Mouse (Mus musculus): ENCODE measurements at regions not wholly inside any gene's neighbourhood (a gene's known extent, or its start where the extent isn't known, plus 50 kb on each side); places are given as distances from the start of the nearest gene placed in this dataset.
"Not testable (repeated sequence)": the region's sequence is repeated elsewhere in the genome, so short reads cannot be mapped to it uniquely, and the experiment has no call there.

- DNase-seq (ENCODE audit: low spot score in 2 of 2): no peak
Observed at GRCm38 (mm10) chr16:49409235-49409634, 289.8 kb upstream of the Ift57 start.

- no peak for DNase-seq (ENCODE audit: low spot score in 2 of 2)
Observed at GRCm38 (mm10) chr16:49430296-49430695, 268.7 kb upstream of the Ift57 start.

- DNase-seq (ENCODE audit: low spot score in 2 of 2): no peak
Observed at GRCm38 (mm10) chr16:49431902-49432301, 267.1 kb upstream of the Ift57 start.

GRCm38 (mm10) chr16:49441225-49441624 is 257.8 kb upstream of the Ift57 start:
- no peak for DNase-seq (ENCODE audit: low spot score in 2 of 2)

- not testable (repeated sequence) for DNase-seq (ENCODE audit: low spot score in 2 of 2)
Observed at GRCm38 (mm10) chr16:49447356-49447755, 251.7 kb upstream of the Ift57 start.

GRCm38 (mm10) chr16:49493881-49494280 is 205.2 kb upstream of the Ift57 start:
- no peak for DNase-seq (ENCODE audit: low spot score in 2 of 2)

- no peak for DNase-seq (ENCODE audit: low spot score in 2 of 2)
Observed at GRCm38 (mm10) chr16:49497521-49498010, 201.5 kb upstream of the Ift57 start.

- DNase-seq (ENCODE audit: low spot score in 2 of 2): no peak
Observed at GRCm38 (mm10) chr16:49500818-49501217, 198.2 kb upstream of the Ift57 start.

- DNase-seq (ENCODE audit: low spot score in 2 of 2): no peak
Observed at GRCm38 (mm10) chr16:49503897-49504413, 195.1 kb upstream of the Ift57 start.

- no peak for DNase-seq (ENCODE audit: low spot score in 2 of 2)
Observed at GRCm38 (mm10) chr16:49504669-49505068, 194.4 kb upstream of the Ift57 start.

- DNase-seq (ENCODE audit: low spot score in 2 of 2): no peak
Observed at GRCm38 (mm10) chr16:49505271-49505670, 193.8 kb upstream of the Ift57 start.

GRCm38 (mm10) chr16:49518844-49519243 is 180.2 kb upstream of the Ift57 start:
- no peak for DNase-seq (ENCODE audit: low spot score in 2 of 2)

GRCm38 (mm10) chr16:49520411-49520810 is 178.6 kb upstream of the Ift57 start:
- no peak for DNase-seq (ENCODE audit: low spot score in 2 of 2)

- no peak for DNase-seq (ENCODE audit: low spot score in 2 of 2)
Observed at GRCm38 (mm10) chr16:49521685-49522084, 177.3 kb upstream of the Ift57 start.

- no peak for DNase-seq (ENCODE audit: low spot score in 2 of 2)
Observed at GRCm38 (mm10) chr16:49522576-49522975, 176.5 kb upstream of the Ift57 start.

- not testable (repeated sequence) for DNase-seq (ENCODE audit: low spot score in 2 of 2)
Observed at GRCm38 (mm10) chr16:49528618-49529017, 170.4 kb upstream of the Ift57 start.

GRCm38 (mm10) chr16:49529060-49529459 is 170.0 kb upstream of the Ift57 start:
- no peak for DNase-seq (ENCODE audit: low spot score in 2 of 2)

GRCm38 (mm10) chr16:49530051-49530450 is 169.0 kb upstream of the Ift57 start:
- no peak for DNase-seq (ENCODE audit: low spot score in 2 of 2)

- no peak for DNase-seq (ENCODE audit: low spot score in 2 of 2)
Observed at GRCm38 (mm10) chr16:49532071-49532686, 166.9 kb upstream of the Ift57 start.

GRCm38 (mm10) chr16:49533498-49533998 is 165.5 kb upstream of the Ift57 start:
- DNase-seq (ENCODE audit: low spot score in 2 of 2): no peak

- DNase-seq (ENCODE audit: low spot score in 2 of 2): no peak
Observed at GRCm38 (mm10) chr16:49550231-49550630, 148.8 kb upstream of the Ift57 start.

- DNase-seq (ENCODE audit: low spot score in 2 of 2): no peak
Observed at GRCm38 (mm10) chr16:49570031-49570430, 129.0 kb upstream of the Ift57 start.

GRCm38 (mm10) chr16:49572485-49573170 is 126.4 kb upstream of the Ift57 start:
- no peak for DNase-seq (ENCODE audit: low spot score in 2 of 2)
